Mouse (Mus musculus): ENCODE data around the gene Caln1. TPM values are rescaled to one million over a fixed set of nuclear protein-coding genes. Genes with fewer than 3 reads are reported as not detected.
"Not testable (repeated sequence)": the region's sequence is repeated elsewhere in the genome, so short reads cannot be mapped to it uniquely, and the experiment has no call there.

Gene Caln1
- polyA plus RNA-seq, 1 experiment from 2014 or later, result not detected

DNA sequence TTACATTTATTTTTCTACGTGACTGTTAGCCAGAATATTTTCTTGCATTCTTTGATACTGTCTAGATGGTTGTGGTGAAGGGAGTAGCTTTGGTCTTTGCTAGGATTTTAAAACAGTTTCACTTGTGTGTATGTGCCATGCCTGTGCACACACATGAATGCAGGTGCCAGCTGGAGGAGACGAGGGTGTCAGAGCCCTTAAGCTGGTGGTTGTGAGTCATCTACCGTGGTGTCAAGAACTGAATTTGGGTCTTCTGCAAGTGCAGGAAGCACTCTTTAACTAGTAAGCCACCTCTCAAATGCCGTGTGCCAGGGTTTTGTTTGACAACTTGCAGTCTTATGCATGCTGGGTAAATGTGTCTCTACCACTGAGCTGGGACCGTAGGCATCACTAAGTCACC is 178.2 kb downstream of the Caln1 start:
- no peaks in the 10 kb centered on the region for H3K36me3 ChIP-seq (ENCODE audit: inconsistent target)
- no peak overlapping the region for H3K27ac ChIP-seq
- no peak overlapping the region for H3K4me3 ChIP-seq (ENCODE audit: inconsistent target)
- 83% methylated on average over 5 of the region's 5 CpGs for WGBS (ENCODE audit: missing documents)
- H3K79me2 ChIP-seq (ENCODE audit: inconsistent target), result no peaks in the 10 kb centered on the region

- no peaks in the 10 kb centered on the region for H3K36me3 ChIP-seq (ENCODE audit: inconsistent target)
- no peak overlapping the region for H3K27ac ChIP-seq
- H3K4me3 ChIP-seq (ENCODE audit: inconsistent target), result no peak overlapping the region
- H3K79me2 ChIP-seq (ENCODE audit: inconsistent target), result no peaks in the 10 kb centered on the region
- 70% methylated on average over 4 of the region's 4 CpGs for WGBS (ENCODE audit: missing documents)
These were observed 184.7 kb downstream of the Caln1 start for GRCm38 (mm10) chr5:130553916-130554315.

DNA sequence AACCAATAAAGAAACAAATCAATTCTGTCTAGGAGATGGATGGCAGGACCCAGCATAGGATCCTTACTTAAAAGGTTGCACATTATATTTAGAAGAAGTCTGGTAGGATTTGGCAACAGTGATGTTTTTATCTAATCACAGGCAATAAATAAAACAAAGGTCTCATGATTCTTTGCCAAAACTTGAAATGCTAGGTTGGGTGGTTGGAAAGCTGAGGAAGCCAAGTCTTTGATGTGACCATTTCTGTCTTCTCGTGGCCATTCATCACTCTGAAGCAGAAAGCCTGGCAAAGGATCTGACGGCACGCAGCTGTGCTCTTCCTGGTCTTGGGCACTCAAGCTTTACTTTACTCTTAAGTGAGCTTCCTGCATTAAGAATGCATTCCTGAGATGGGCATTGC is 193.9 kb downstream of the Caln1 start:
- H3K36me3 ChIP-seq (ENCODE audit: inconsistent target), result no peaks in the 10 kb centered on the region
- WGBS (ENCODE audit: missing documents), result 89% methylated on average over 3 of the region's 3 CpGs
- no peak overlapping the region for H3K27ac ChIP-seq
- H3K79me2 ChIP-seq (ENCODE audit: inconsistent target), result no peaks in the 10 kb centered on the region
- H3K4me3 ChIP-seq (ENCODE audit: inconsistent target), result no peak overlapping the region

- 96% methylated on average over 3 of the region's 3 CpGs for WGBS (ENCODE audit: missing documents)
- no peaks in the 10 kb centered on the region for H3K36me3 ChIP-seq (ENCODE audit: inconsistent target)
- H3K4me3 ChIP-seq (ENCODE audit: inconsistent target), result no peak overlapping the region
- H3K27ac ChIP-seq, result no peak overlapping the region
- no peaks in the 10 kb centered on the region for H3K79me2 ChIP-seq (ENCODE audit: inconsistent target)
These were observed 196.7 kb downstream of the Caln1 start for GRCm38 (mm10) chr5:130566002-130566401.

DNA sequence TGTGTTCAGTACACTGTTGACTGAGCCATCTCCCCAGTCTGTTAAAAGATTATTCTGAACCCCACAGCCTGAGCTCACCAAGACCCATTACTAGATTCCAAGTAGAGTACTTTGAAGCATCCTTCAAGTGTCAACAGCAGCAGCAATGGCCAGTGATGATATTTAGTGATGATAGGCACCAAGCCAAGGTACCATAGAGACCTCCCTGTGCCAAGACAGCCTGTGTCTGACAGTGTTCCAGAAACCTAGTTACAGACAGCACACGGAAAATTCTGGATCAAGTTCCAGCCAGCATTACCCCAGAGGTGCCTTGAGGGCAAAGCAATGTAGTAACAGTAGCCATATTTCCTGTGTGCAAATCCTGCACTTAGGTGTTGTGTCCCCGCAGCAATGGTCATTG is 208.3 kb downstream of the Caln1 start:
- WGBS (ENCODE audit: missing documents), result 89% methylated on average over 2 of the region's 2 CpGs
- Histone ChIP-seq H3K4me3 (ENCODE audit: inconsistent target) (no peak overlapping the region), H3K79me2 (ENCODE audit: inconsistent target) (no peaks in the 10 kb centered on the region), H3K27ac (no peak overlapping the region), H3K36me3 (ENCODE audit: inconsistent target) (no peaks in the 10 kb centered on the region)

DNA sequence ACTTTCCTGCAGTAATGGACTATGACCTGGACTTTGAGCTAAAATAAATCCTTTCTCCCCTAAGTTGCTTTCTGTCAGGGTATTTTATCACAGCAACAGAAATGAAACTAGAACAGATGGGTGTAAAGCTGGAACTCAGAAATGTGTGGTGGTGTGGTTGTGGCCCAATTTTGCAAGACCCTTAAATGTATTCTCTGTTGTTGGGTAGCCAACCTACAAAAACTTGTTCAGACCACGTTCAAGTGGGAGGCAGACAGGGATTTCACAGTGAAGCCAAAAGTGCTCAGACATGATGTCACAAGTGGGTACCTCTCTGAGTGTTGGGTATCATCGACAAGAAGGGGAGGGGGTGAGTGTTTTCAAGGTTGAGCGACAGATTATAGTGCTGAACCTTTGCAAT is 214.8 kb downstream of the Caln1 start:
- Histone ChIP-seq H3K36me3 (ENCODE audit: inconsistent target) (no peaks in the 10 kb centered on the region), H3K27ac (no peak overlapping the region), H3K79me2 (ENCODE audit: inconsistent target) (no peaks in the 10 kb centered on the region), H3K4me3 (ENCODE audit: inconsistent target) (no peak overlapping the region)
- WGBS (ENCODE audit: missing documents), result 71% methylated on average over 3 of the region's 3 CpGs

GRCm38 (mm10) chr5:130586257-130586656 is 217.0 kb downstream of the Caln1 start:
- Histone ChIP-seq H3K79me2 (ENCODE audit: inconsistent target) (no peaks in the 10 kb centered on the region), H3K27ac (no peak overlapping the region), H3K4me3 (ENCODE audit: inconsistent target) (no peak overlapping the region), H3K36me3 (ENCODE audit: inconsistent target) (no peaks in the 10 kb centered on the region)
- WGBS (ENCODE audit: missing documents), result 88% methylated on average over 4 of the region's 4 CpGs

DNA sequence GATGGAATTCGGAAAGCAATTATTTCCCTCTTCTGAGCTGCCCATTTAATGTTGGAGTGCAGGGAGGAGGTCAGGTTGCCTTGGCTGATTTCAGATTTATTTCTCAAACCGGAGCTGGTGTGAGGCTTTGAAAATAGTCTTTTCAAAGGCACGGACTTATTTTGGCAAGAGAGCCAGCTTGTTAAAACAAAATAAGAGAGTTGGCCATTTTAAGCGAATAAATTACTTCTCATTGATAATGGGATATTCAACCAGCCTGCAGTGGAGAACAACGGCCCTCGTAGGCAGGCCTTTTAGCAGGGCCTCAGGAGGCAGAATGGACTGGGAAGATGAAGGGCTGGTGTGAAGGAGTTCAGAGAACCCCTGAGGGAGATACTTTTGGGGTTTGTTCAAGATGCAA is 227.3 kb downstream of the Caln1 start:
- WGBS (ENCODE audit: missing documents), result 89% methylated on average over 6 of the region's 6 CpGs
- H3K79me2 ChIP-seq (ENCODE audit: inconsistent target), result no peaks in the 10 kb centered on the region

DNA sequence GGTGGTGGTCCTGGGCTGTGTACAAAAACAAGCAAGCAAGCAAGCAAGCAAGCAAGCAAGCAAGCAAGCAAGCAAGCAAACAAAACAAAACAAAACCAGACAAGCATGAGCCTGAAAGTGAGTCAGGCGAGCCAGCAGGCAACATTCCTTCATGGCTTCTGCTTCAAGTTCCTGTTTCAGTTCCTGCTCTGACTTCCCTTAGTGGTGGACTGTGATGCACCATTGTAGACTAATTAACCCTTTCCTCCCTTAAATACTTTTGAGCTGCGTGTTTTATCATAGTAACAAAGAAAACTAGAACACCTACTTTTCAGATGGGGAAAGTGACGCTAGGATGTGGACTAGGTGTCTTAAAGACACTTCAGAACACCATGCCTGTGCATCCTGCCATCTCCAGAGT is 244.4 kb downstream of the Caln1 start:
- 56% methylated on average over 3 of the region's 3 CpGs for WGBS (ENCODE audit: missing documents)
- no peak overlapping the region for H3K27ac ChIP-seq

More for the DNA sequence above, 227.3 kb downstream of the Caln1 start:
- Histone ChIP-seq H3K4me3 (ENCODE audit: inconsistent target) (no peak overlapping the region), H3K27ac (no peak overlapping the region), H3K36me3 (ENCODE audit: inconsistent target) (no peaks in the 10 kb centered on the region)

GRCm38 (mm10) chr5:130614209-130614608 is 245.0 kb downstream of the Caln1 start:
- 98% methylated on average over 3 of the region's 3 CpGs for WGBS (ENCODE audit: missing documents)
- Histone ChIP-seq H3K4me3 (ENCODE audit: inconsistent target) (no peak overlapping the region), H3K36me3 (ENCODE audit: inconsistent target) (no peaks in the 10 kb centered on the region), H3K79me2 (ENCODE audit: inconsistent target) (no peaks in the 10 kb centered on the region), H3K27ac (no peak overlapping the region)

More for the DNA sequence above, 244.4 kb downstream of the Caln1 start:
- Histone ChIP-seq H3K4me3 (ENCODE audit: inconsistent target) (no peak overlapping the region), H3K79me2 (ENCODE audit: inconsistent target) (no peaks in the 10 kb centered on the region), H3K36me3 (ENCODE audit: inconsistent target) (no peaks in the 10 kb centered on the region)

DNA sequence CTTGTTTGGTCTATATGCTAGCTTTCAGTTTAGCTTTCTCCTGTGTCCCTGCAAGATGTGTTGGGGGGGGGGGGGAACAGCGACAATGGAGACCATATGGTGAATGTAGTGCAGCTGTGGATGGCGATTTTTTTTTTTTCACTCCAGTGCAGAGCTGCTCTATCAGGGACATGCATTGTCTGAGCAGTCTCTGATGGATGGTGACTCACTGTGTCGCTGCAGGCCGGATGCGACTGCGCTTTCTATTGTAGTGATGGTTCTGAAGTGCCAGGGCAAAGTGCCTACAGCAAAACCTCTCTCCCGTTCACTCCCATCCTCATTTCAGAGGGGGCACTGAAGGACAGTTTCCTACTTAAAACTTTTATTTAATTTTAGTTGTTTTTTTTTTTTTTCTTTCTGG is 250.8 kb downstream of the Caln1 start:
- WGBS (ENCODE audit: missing documents), result 85% methylated on average over 7 of the region's 7 CpGs
- no peaks in the 10 kb centered on the region for H3K79me2 ChIP-seq (ENCODE audit: inconsistent target)
- no peak overlapping the region for H3K4me3 ChIP-seq (ENCODE audit: inconsistent target)
- no peaks in the 10 kb centered on the region for H3K36me3 ChIP-seq (ENCODE audit: inconsistent target)
- H3K27ac ChIP-seq, result no peak overlapping the region

DNA sequence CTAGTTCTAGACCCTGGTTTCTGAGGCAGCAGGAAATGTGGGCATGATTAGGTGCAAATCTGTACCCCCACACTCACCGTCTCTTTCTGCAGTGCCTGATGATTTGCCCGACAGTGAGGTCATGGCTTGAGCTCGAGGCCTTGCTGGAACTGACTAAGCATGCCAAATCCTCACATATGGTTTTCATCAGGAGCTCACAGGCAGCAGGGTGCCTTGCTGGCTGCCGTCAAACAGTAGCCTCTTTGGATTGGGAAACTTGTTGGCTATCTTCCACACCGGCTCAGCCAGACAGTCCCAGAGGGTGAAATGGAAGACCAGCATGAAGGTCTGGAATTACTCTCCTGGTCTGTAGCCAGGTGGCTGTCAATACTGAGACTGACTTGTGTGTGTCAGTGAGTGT is 254.0 kb downstream of the Caln1 start:
- Histone ChIP-seq H3K4me3 (ENCODE audit: inconsistent target) (no peak overlapping the region), H3K36me3 (ENCODE audit: inconsistent target) (no peaks in the 10 kb centered on the region), H3K27ac (no peak overlapping the region), H3K79me2 (ENCODE audit: inconsistent target) (no peaks in the 10 kb centered on the region)
- WGBS (ENCODE audit: missing documents), result 90% methylated on average over 5 of the region's 5 CpGs

DNA sequence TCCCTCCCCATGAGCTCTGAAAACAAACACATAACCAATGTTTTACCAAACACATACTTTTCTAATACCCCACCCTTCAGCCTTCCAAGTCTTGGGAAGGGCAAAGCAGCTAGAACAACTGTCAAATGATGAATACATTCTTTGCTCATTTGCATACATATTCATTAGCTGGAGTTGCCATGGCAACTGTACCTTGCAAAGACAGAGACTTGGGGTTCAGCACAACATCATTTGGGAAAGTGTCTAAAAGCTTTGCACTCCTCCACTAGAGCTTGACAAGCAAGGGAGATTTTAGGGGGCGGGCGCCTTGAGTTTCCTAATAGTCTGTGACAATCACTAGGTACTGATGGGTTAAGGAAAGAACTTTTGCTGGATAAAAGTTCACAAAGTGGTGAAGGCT is 258.5 kb downstream of the Caln1 start:
- Histone ChIP-seq H3K4me3 (ENCODE audit: inconsistent target) (no peak overlapping the region), H3K27ac (no peak overlapping the region), H3K36me3 (ENCODE audit: inconsistent target) (no peaks in the 10 kb centered on the region), H3K79me2 (ENCODE audit: inconsistent target) (no peaks in the 10 kb centered on the region)
- WGBS (ENCODE audit: missing documents), result 83% methylated on average over 2 of the region's 2 CpGs

DNA sequence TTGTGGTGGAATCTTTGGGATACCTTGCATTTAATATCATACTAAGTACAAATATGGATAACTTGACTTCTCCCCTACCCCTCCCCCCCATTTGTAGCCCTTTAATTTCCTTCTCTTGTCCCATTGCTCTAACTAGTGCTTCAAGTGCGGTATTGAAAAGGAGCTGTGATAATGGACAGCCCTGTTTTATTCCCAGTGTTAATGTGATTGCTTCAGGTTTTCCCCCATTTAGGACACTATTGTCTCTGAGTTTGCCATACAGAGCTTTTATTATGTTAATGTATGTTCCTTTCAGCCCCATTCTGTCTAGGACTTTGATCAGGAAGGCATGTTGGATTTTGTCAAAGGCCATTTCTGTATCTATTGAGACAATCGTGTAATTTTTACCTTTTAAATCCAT is 266.1 kb downstream of the Caln1 start:
- H3K4me3 ChIP-seq (ENCODE audit: inconsistent target), result no peak overlapping the region
- WGBS (ENCODE audit: missing documents), result 86% methylated on average over 2 of the region's 2 CpGs
- H3K27ac ChIP-seq, result no peak overlapping the region

DNA sequence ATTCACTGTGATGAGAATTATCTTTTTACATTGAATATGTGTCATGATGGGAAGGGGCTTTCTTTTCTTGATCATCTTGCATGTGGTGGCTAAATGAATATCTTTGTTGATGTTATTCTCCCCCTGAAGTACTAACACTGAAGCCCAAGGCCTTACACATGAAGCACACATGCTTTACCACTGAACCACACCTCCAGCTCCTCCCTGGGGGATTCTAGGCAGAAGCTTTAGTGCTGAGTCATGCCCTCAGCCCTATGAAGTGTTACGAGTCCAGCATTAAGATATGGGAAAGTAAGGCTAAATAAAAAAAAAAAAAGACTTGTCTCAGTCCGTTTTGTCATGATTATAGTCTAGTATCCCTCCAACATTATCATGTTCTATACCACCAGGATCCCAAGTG is 272.6 kb downstream of the Caln1 start:
- Histone ChIP-seq H3K4me3 (ENCODE audit: inconsistent target) (no peak overlapping the region), H3K27ac (no peak overlapping the region), H3K79me2 (ENCODE audit: inconsistent target) (no peaks in the 10 kb centered on the region), H3K36me3 (ENCODE audit: inconsistent target) (no peaks in the 10 kb centered on the region)
- WGBS (ENCODE audit: missing documents), result 79% methylated on average over 2 of the region's 2 CpGs

More for the DNA sequence above, 266.1 kb downstream of the Caln1 start:
- Histone ChIP-seq H3K36me3 (ENCODE audit: inconsistent target) (no peaks in the 10 kb centered on the region), H3K79me2 (ENCODE audit: inconsistent target) (no peaks in the 10 kb centered on the region)

GRCm38 (mm10) chr5:130646126-130646525 is 276.9 kb downstream of the Caln1 start:
- H3K36me3 ChIP-seq (ENCODE audit: inconsistent target); H3K27ac ChIP-seq; H3K4me3 ChIP-seq (ENCODE audit: inconsistent target); H3K79me2 ChIP-seq (ENCODE audit: inconsistent target): not testable (repeated sequence)
- WGBS (ENCODE audit: missing documents), result 85% methylated on average over 2 of the region's 2 CpGs
